Mouse (Mus musculus) megakaryocyte, embryonic 14.5 days (primary cell): Measurements from ENCODE around the gene Ppp3ca. TPM values are rescaled to one million over a fixed set of nuclear protein-coding genes. Genes with fewer than 3 reads are reported as not detected.

Source experiments
- H3K27me3 ChIP-seq: replicated peaks from 2 replicates; pipeline ENCODE3; 2012; ENCODE audit warnings: inconsistent platforms
- H3K36me3 ChIP-seq: replicated peaks from 2 replicates; pipeline ENCODE3; 2012; ENCODE audit warnings: low read length, inconsistent platforms, mixed read lengths
- H3K4me1 ChIP-seq: 2 replicates; pipeline ENCODE4 v1.6.1; 2012; ENCODE audit warnings: inconsistent platforms
- H3K4me3 ChIP-seq: replicated peaks from 2 replicates; pipeline ENCODE3; 2012; ENCODE audit warnings: moderate library complexity, mild to moderate bottlenecking, inconsistent platforms
- H3K9me3 ChIP-seq: 2 replicates; pipeline ENCODE4 v1.6.1; 2012; ENCODE audit warnings: inconsistent platforms
- FLI1 ChIP-seq: IDR thresholded peaks from 2 replicates; pipeline ENCODE4 v1.6.1; 2012; ENCODE audit warnings: low read length, inconsistent platforms, mixed read lengths
- GATA1 ChIP-seq: IDR thresholded peaks from 3 replicates; pipeline ENCODE4 v1.6.1; 2012; ENCODE audit warnings: mixed read lengths, low read length, inconsistent platforms, borderline replicate concordance
- polyA plus RNA-seq: library from polyadenylated mRNA; stranded (reverse); fragments of >175 nt; gene quantifications from 2 replicates; pipeline ENCODE4 v1.2.3, GENCODE M21; 2012; ENCODE audit warnings: low replicate concordance; ENCODE audit not compliant: insufficient read depth

Ppp3ca gene
- polyA plus RNA-seq, 1 experiment: 42.7 TPM

GRCm38 (mm10) chr3:136738914-136739313 is 69.0 kb downstream of the Ppp3ca start:
- Histone ChIP-seq H3K4me3 (no peak overlapping the region), H3K27me3 (no peaks in the 10 kb centered on the region), H3K36me3 (no peaks in the 10 kb centered on the region), H3K9me3 (no peaks in the 10 kb centered on the region; the same call in 1 of the 2 replicates), H3K4me1 (peaks cover 34% of the 10 kb centered on the region)
- TF ChIP-seq FLI1: no peak
- no peak for TF ChIP-seq GATA1

GRCm38 (mm10) chr3:136741659-136742058 is 71.7 kb downstream of the Ppp3ca start:
- Histone ChIP-seq H3K9me3 (no peaks in the 10 kb centered on the region; the same call in 1 of the 2 replicates), H3K4me3 (peak overlapping the region; percentile 33), H3K4me1 (peaks cover 45% of the 10 kb centered on the region), H3K36me3 (no peaks in the 10 kb centered on the region), H3K27me3 (no peaks in the 10 kb centered on the region)
- TF ChIP-seq GATA1: no peak
- TF ChIP-seq FLI1: no peak

GRCm38 (mm10) chr3:136742258-136743057 is 72.5 kb downstream of the Ppp3ca start:
- Histone ChIP-seq H3K4me3 (no peak overlapping the region), H3K4me1 (peaks cover 45% of the 10 kb centered on the region), H3K36me3 (no peaks in the 10 kb centered on the region)

GRCm38 (mm10) chr3:136744295-136744897 is 74.5 kb downstream of the Ppp3ca start:
- no peaks in the 10 kb centered on the region for H3K36me3 ChIP-seq
- H3K4me3 ChIP-seq: no peak overlapping the region
- peaks cover 47% of the 10 kb centered on the region for H3K4me1 ChIP-seq
- no peaks in the 10 kb centered on the region for H3K27me3 ChIP-seq
- no peaks in the 10 kb centered on the region; the same call in 1 of the 2 replicates for H3K9me3 ChIP-seq
- TF ChIP-seq GATA1: no peak
- no peak for TF ChIP-seq FLI1

More at GRCm38 (mm10) chr3:136742258-136743057, 72.5 kb downstream of the Ppp3ca start:
- no peaks in the 10 kb centered on the region for H3K27me3 ChIP-seq
- TF ChIP-seq FLI1: no peak
- TF ChIP-seq GATA1: no peak
- no peaks in the 10 kb centered on the region; the same call in 1 of the 2 replicates for H3K9me3 ChIP-seq

GRCm38 (mm10) chr3:136745456-136745855 is 75.5 kb downstream of the Ppp3ca start:
- H3K27me3 ChIP-seq: no peaks in the 10 kb centered on the region
- H3K9me3 ChIP-seq: no peaks in the 10 kb centered on the region; the same call in 1 of the 2 replicates
- TF ChIP-seq GATA1 (no peak), FLI1 (no peak)
- no peak overlapping the region for H3K4me3 ChIP-seq
- peaks cover 56% of the 10 kb centered on the region for H3K4me1 ChIP-seq
- no peaks in the 10 kb centered on the region for H3K36me3 ChIP-seq

GRCm38 (mm10) chr3:136748761-136749476 is 79.0 kb downstream of the Ppp3ca start:
- Histone ChIP-seq H3K4me1 (peaks cover 49% of the 10 kb centered on the region), H3K9me3 (no peaks in the 10 kb centered on the region), H3K4me3 (no peak overlapping the region), H3K36me3 (no peaks in the 10 kb centered on the region), H3K27me3 (no peaks in the 10 kb centered on the region)
- TF ChIP-seq GATA1 (no peak), FLI1 (no peak)

GRCm38 (mm10) chr3:136749477-136749797 is 79.5 kb downstream of the Ppp3ca start:
- H3K9me3 ChIP-seq: no peaks in the 10 kb centered on the region
- no peak overlapping the region for H3K4me3 ChIP-seq
- no peak for TF ChIP-seq FLI1
- TF ChIP-seq GATA1: no peak
- H3K36me3 ChIP-seq: no peaks in the 10 kb centered on the region
- H3K4me1 ChIP-seq: peaks cover 45% of the 10 kb centered on the region
- no peaks in the 10 kb centered on the region for H3K27me3 ChIP-seq

- Histone ChIP-seq H3K36me3 (no peaks in the 10 kb centered on the region), H3K27me3 (no peaks in the 10 kb centered on the region), H3K4me1 (peaks cover 48% of the 10 kb centered on the region), H3K9me3 (no peaks in the 10 kb centered on the region), H3K4me3 (no peak overlapping the region)
- no peak for TF ChIP-seq FLI1
- no peak for TF ChIP-seq GATA1
These were observed 80.0 kb downstream of the Ppp3ca start for GRCm38 (mm10) chr3:136749951-136750350.

GRCm38 (mm10) chr3:136752126-136752716 is 82.3 kb downstream of the Ppp3ca start:
- H3K27me3 ChIP-seq: no peaks in the 10 kb centered on the region
- no peaks in the 10 kb centered on the region for H3K9me3 ChIP-seq
- peaks cover 34% of the 10 kb centered on the region for H3K4me1 ChIP-seq
- H3K4me3 ChIP-seq: no peak overlapping the region
- no peaks in the 10 kb centered on the region for H3K36me3 ChIP-seq
- no peak for TF ChIP-seq FLI1
- TF ChIP-seq GATA1: no peak
